ENCODE assay signal across 8 mouse cellular contexts in the genomic region with DNA sequence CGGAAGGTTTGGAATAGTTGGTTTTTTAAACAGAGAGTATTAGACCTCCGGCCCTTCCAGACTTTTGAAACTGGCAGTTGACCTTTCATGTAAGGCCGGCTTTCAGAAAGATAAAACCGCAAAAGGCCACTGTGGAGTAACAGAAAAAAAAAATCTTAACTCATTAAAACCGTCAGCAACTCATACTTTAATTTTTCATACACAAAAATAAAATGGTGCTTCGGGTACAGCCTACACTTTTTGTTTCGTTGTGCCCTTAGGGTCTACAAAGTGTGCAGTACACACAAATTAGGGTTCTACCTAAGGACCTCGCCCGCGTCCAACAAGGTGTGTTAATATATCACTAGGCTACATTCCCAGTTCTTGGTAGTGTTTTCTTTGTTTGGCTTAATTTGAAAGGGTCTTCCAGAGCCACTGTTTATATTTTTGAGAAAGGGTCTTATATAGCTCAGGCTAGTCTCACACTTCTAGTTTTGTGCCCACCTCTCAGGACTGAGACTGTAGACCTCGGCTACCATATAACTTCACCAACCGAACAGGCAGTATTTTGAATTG. TPM values are rescaled to one million over a fixed set of nuclear protein-coding genes. Genes with fewer than 3 reads are reported as not detected.
DNase-seq lines count a peak whose midpoint lies in the region; ATAC-seq and TF ChIP-seq lines count a peak whose summit lies in the region.

No protein-coding gene starts in this region.

- no peaks in the 10 kb centered on the region for H3K9me3 ChIP-seq in heart, embryonic 13.5 days
- H3K9me3 ChIP-seq in MEL (replicated peaks; ENCODE audit: insufficient read depth, low read length) = no peaks in the 10 kb centered on the region
- no peaks in the 10 kb centered on the region for H3K9me3 ChIP-seq in hindbrain, embryonic 12.5 days (replicated peaks)
- H3K9me3 ChIP-seq in midbrain, embryonic 13.5 days = no peaks in the 10 kb centered on the region

- H3K79me2 ChIP-seq in MEL (ENCODE audit: control insufficient read depth, insufficient read depth, low read length, poor library complexity) = peaks cover 43% of the 10 kb centered on the region

- 40% methylated on average over 12 of the region's 12 CpGs for WGBS in heart, embryonic 13.5 days
- WGBS in hindbrain, embryonic 12.5 days = 51% methylated on average over 12 of the region's 12 CpGs
- 50% methylated on average over 12 of the region's 12 CpGs for WGBS in midbrain, embryonic 13.5 days

- TF ChIP-seq EP300 in MEL (IDR thresholded peaks at IDR 0.05; ENCODE audit: low read depth in 1 of 2, low read length in 2 of 2) = 0 out of 4 replicates have a peak, but pooled peaks of 1 of the 2 experiments have one; percentile 17

- ATAC-seq in heart, embryonic 13.5 days (ENCODE audit: extremely low read depth, insufficient number of reproducible peaks, low FRiP score, low TSS enrichment) = no peak
- no peak for ATAC-seq in hindbrain, embryonic 12.5 days (ENCODE audit: low FRiP score)
- ATAC-seq in midbrain, embryonic 13.5 days = no peak

- TF ChIP-seq CTCF in MEL (IDR thresholded peaks at IDR 0.05 in 2 of 3, conservative IDR thresholded peaks at IDR 0.05 in 1 of 3; ENCODE audit: control insufficient read depth in 1 of 3, insufficient read depth in 1 of 3, low read depth in 2 of 3, low read length in 3 of 3, poor library complexity in 1 of 3, severe bottlenecking in 1 of 3) = no peak

- no peak for DNase-seq in heart, postnatal 10 days
- DNase-seq in MEL (ENCODE audit: low read depth, low spot score) = peak; percentile 42
- DNase-seq in retina, postnatal 1 day = no peak
- DNase-seq in right cerebral cortex, postnatal 4 days = no peak
- no peak for DNase-seq in urinary bladder, adult 18-20 months (ENCODE audit: low spot score in 2 of 2)

- H3K4me1 ChIP-seq in heart, embryonic 13.5 days = peaks cover 37% of the 10 kb centered on the region
- peaks cover 11 to 22% of the 10 kb centered on the region in 2 experiments for H3K4me1 ChIP-seq in MEL (ENCODE audit: control insufficient read depth in 1 of 2, insufficient read depth in 2 of 2, low read length in 2 of 2)
- peaks cover 32% of the 10 kb centered on the region for H3K4me1 ChIP-seq in hindbrain, embryonic 12.5 days
- peaks cover 43% of the 10 kb centered on the region for H3K4me1 ChIP-seq in midbrain, embryonic 13.5 days (replicated peaks)

- H3K4me3 ChIP-seq in heart, embryonic 13.5 days = peak overlapping the region; percentile 73
- H3K4me3 ChIP-seq in MEL (ENCODE audit: control insufficient read depth in 1 of 2, insufficient read depth in 1 of 2, low read depth in 2 of 2, low read length in 2 of 2) = peak overlapping the region; percentile 59 to 94
- H3K4me3 ChIP-seq in hindbrain, embryonic 12.5 days = peak overlapping the region; percentile 99
- peak overlapping the region; percentile 96 for H3K4me3 ChIP-seq in midbrain, embryonic 13.5 days (replicated peaks)

- peak overlapping the region; percentile 99 for H3K9ac ChIP-seq in heart, embryonic 13.5 days
- H3K9ac ChIP-seq in MEL (ENCODE audit: control insufficient read depth, low read depth, low read length, poor library complexity, severe bottlenecking) = peak overlapping the region; percentile 97
- peak overlapping the region; percentile 98 for H3K9ac ChIP-seq in hindbrain, embryonic 12.5 days
- H3K9ac ChIP-seq in midbrain, embryonic 13.5 days (replicated peaks) = peak overlapping the region; percentile 76

- no peak for TF ChIP-seq RAD21 in MEL (IDR thresholded peaks at IDR 0.05; ENCODE audit: low read depth, low read length)

- intact Hi-C loops in heart, postnatal 10 days (cut with DNase I) = no loop called here

- no peaks in the 10 kb centered on the region for H3K36me3 ChIP-seq in heart, embryonic 13.5 days
- H3K36me3 ChIP-seq in MEL (ENCODE audit: control insufficient read depth in 1 of 2, insufficient read depth in 2 of 2, low read length in 2 of 2) = peaks cover 0 to 28% of the 10 kb centered on the region in 2 experiments; a peak in 2 of 4 replicates
- no peaks in the 10 kb centered on the region for H3K36me3 ChIP-seq in hindbrain, embryonic 12.5 days
- no peaks in the 10 kb centered on the region for H3K36me3 ChIP-seq in midbrain, embryonic 13.5 days

- H3K4me2 ChIP-seq in heart, embryonic 13.5 days = peak overlapping the region; percentile 98
- peak overlapping the region; percentile 84 for H3K4me2 ChIP-seq in hindbrain, embryonic 12.5 days (replicated peaks)
- H3K4me2 ChIP-seq in midbrain, embryonic 13.5 days (replicated peaks) = peak overlapping the region; percentile 90

- TF ChIP-seq POLR2A in MEL (IDR thresholded peaks at IDR 0.05; ENCODE audit: control insufficient read depth in 1 of 2, insufficient read depth in 1 of 2, low read depth in 1 of 2, low read length in 2 of 2, poor library complexity in 1 of 2) = no peak

- no peaks in the 10 kb centered on the region for H3K27me3 ChIP-seq in heart, embryonic 13.5 days (replicated peaks)
- H3K27me3 ChIP-seq in MEL (ENCODE audit: control insufficient read depth in 1 of 2, insufficient read depth in 2 of 2, low read length in 2 of 2) = no peaks in the 10 kb centered on the region
- no peaks in the 10 kb centered on the region for H3K27me3 ChIP-seq in hindbrain, embryonic 12.5 days
- no peaks in the 10 kb centered on the region for H3K27me3 ChIP-seq in midbrain, embryonic 13.5 days

- H3K27ac ChIP-seq in heart, embryonic 13.5 days (replicated peaks) = peak overlapping the region; percentile 99
- peak overlapping the region; percentile 97 for H3K27ac ChIP-seq in MEL (ENCODE audit: control insufficient read depth, low read depth, low read length)
- peak overlapping the region; percentile 97 for H3K27ac ChIP-seq in hindbrain, embryonic 12.5 days
- peak overlapping the region; percentile 98 for H3K27ac ChIP-seq in midbrain, embryonic 13.5 days

TF ChIP-seq in MEL, 35 proteins besides CTCF, POLR2A, EP300 and RAD21:
- TF ChIP-seq GATA1 (IDR thresholded peaks at IDR 0.05; ENCODE audit: low read depth, low read length) = no peak
- TF ChIP-seq ZNF384 (IDR thresholded peaks at IDR 0.05; ENCODE audit: low read depth, low read length) = 0 out of 2 replicates have a peak, but pooled peaks have one; percentile 21

RNA-seq across cellular contexts. Expression of a gene that starts 0.9 kb away (rescaled TPM):
- 5.1 and 6.6 TPM in 2 replicates for polyA plus RNA-seq in heart, embryonic 13.5 days (2015; fragmentation: Nextera tagmentation; extraction: Ambion mirVana)
- 10 to 100 TPM; 32.1 to 34.2 TPM for total RNA-seq in heart, postnatal 10 days (2021)
- 11.9 and 12.6 TPM in 2 replicates for total RNA-seq in MEL (2012; rRNA removed)
- 100 to 1,000 TPM in 1 of 2 experiments, 10 to 100 TPM in 1; 46.9 to 102 TPM for polyA plus RNA-seq in MEL (2012; ENCODE audit: insufficient read depth in 1 of 2, insufficient read length in 2 of 2, low read depth in 1 of 2, low replicate concordance in 2 of 2, missing spikeins in 1 of 2)
- 21.7 and 23.7 TPM in 2 replicates for polyA plus RNA-seq in hindbrain, embryonic 12.5 days (2016; fragmentation: Nextera tagmentation; extraction: Ambion mirVana)
- 18.3 and 20.5 TPM in 2 replicates for polyA plus RNA-seq in midbrain, embryonic 13.5 days (2015; fragmentation: Nextera tagmentation; extraction: Ambion mirVana)
